Mouse (Mus musculus): ENCODE data around the gene Ndufaf3. TPM values are rescaled to one million over a fixed set of nuclear protein-coding genes. Genes with fewer than 3 reads are reported as not detected.
"Not testable (repeated sequence)": the region's sequence is repeated elsewhere in the genome, so short reads cannot be mapped to it uniquely, and the experiment has no call there.

Ndufaf3 gene
- 67.7 and 69.2 TPM in 2 replicates for polyA plus RNA-seq (2015; fragmentation: Nextera tagmentation; extraction: Ambion mirVana)

- H3K36me3 ChIP-seq (ENCODE audit: insufficient read depth, low read length), result peaks cover 19% of the 10 kb centered on the region
- DNase-seq (ENCODE audit: low spot score) (peak; percentile 98), ATAC-seq (replicated peaks; ENCODE audit: low FRiP score, low read depth) (peak; percentile 81)
- H3K9ac ChIP-seq (ENCODE audit: low read depth, low read length), result peak within 1 kb of the TSS; percentile 83
- H3K27ac ChIP-seq, result peak within 1 kb of the TSS; percentile 97
- no peaks in the 10 kb centered on the region for H3K9me3 ChIP-seq (replicated peaks; ENCODE audit: low read length)
- peaks cover 14% of the 10 kb centered on the region for H3K4me1 ChIP-seq (replicated peaks; ENCODE audit: insufficient read depth, low read length)
- peak within 1 kb of the TSS; percentile 100 for H3K4me2 ChIP-seq (ENCODE audit: low read length)
- peak within 1 kb of the TSS; percentile 77 for H3K4me3 ChIP-seq (replicated peaks; ENCODE audit: low read depth, low read length)
- under 1% methylated on average over 73 of the region's 73 CpGs for WGBS
- peak; percentile 87 for TF ChIP-seq CTCF (IDR thresholded peaks at IDR 0.05; ENCODE audit: low read depth)
- no peaks in the 10 kb centered on the region for H3K27me3 ChIP-seq (ENCODE audit: insufficient read depth, low read length)
These were observed at the start of gene Ndufaf3 for GRCm38 (mm10) chr9:108566815-108567776. TSS of gene Ndufaf3 (minus strand) at chr9:108567434.

GRCm38 (mm10) chr9:108611488-108611887 lies 44.3 kb upstream of the Ndufaf3 start:
- WGBS, result 81% methylated on average over 10 of the region's 10 CpGs
- Histone ChIP-seq H3K9me3 (replicated peaks; ENCODE audit: low read length) (no peaks in the 10 kb centered on the region), H3K4me2 (ENCODE audit: low read length) (no peak overlapping the region), H3K27me3 (ENCODE audit: insufficient read depth, low read length) (no peaks in the 10 kb centered on the region), H3K4me3 (replicated peaks; ENCODE audit: low read depth, low read length) (no peak overlapping the region), H3K4me1 (replicated peaks; ENCODE audit: insufficient read depth, low read length) (no peaks in the 10 kb centered on the region), H3K27ac (no peak overlapping the region), H3K9ac (ENCODE audit: low read depth, low read length) (no peak overlapping the region), H3K36me3 (ENCODE audit: insufficient read depth, low read length) (peaks cover 61% of the 10 kb centered on the region)
- DNase-seq (ENCODE audit: low spot score) (no peak), ATAC-seq (replicated peaks; ENCODE audit: low FRiP score, low read depth) (no peak)
- no peak for TF ChIP-seq CTCF (IDR thresholded peaks at IDR 0.05; ENCODE audit: low read depth)

- H3K27ac ChIP-seq, result no peak overlapping the region
- no peak overlapping the region for H3K4me2 ChIP-seq (ENCODE audit: low read length)
- TF ChIP-seq CTCF (IDR thresholded peaks at IDR 0.05; ENCODE audit: low read depth), result no peak
- no peaks in the 10 kb centered on the region for H3K9me3 ChIP-seq (replicated peaks; ENCODE audit: low read length)
- H3K4me3 ChIP-seq (replicated peaks; ENCODE audit: low read depth, low read length), result no peak overlapping the region
- ATAC-seq (replicated peaks; ENCODE audit: low FRiP score, low read depth) (no peak), DNase-seq (ENCODE audit: low spot score) (no peak)
- H3K27me3 ChIP-seq (ENCODE audit: insufficient read depth, low read length), result no peaks in the 10 kb centered on the region
- 87% methylated on average over 4 of the region's 4 CpGs for WGBS
- H3K9ac ChIP-seq (ENCODE audit: low read depth, low read length), result no peak overlapping the region
- H3K4me1 ChIP-seq (replicated peaks; ENCODE audit: insufficient read depth, low read length), result no peaks in the 10 kb centered on the region
- H3K36me3 ChIP-seq (ENCODE audit: insufficient read depth, low read length), result peaks cover 55% of the 10 kb centered on the region
These were observed 41.7 kb upstream of the Ndufaf3 start for GRCm38 (mm10) chr9:108608889-108609288.

GRCm38 (mm10) chr9:108607929-108608328 lies 40.7 kb upstream of the Ndufaf3 start:
- not testable (repeated sequence) for H3K4me3 ChIP-seq (replicated peaks; ENCODE audit: low read depth, low read length); DNase-seq (ENCODE audit: low spot score); H3K27me3 ChIP-seq (ENCODE audit: insufficient read depth, low read length); H3K4me2 ChIP-seq (ENCODE audit: low read length); H3K27ac ChIP-seq; H3K4me1 ChIP-seq (replicated peaks; ENCODE audit: insufficient read depth, low read length); H3K9ac ChIP-seq (ENCODE audit: low read depth, low read length); ATAC-seq (replicated peaks; ENCODE audit: low FRiP score, low read depth); H3K9me3 ChIP-seq (replicated peaks; ENCODE audit: low read length)
- WGBS, result 85% methylated on average over 5 of the region's 5 CpGs
- peaks cover 58% of the 10 kb centered on the region for H3K36me3 ChIP-seq (ENCODE audit: insufficient read depth, low read length)

GRCm38 (mm10) chr9:108601986-108602385 lies 34.8 kb upstream of the Ndufaf3 start:
- no peak for ATAC-seq (replicated peaks; ENCODE audit: low FRiP score, low read depth)
- 75% methylated on average over 4 of the region's 4 CpGs for WGBS
- no peak for DNase-seq (ENCODE audit: low spot score)
- no peak overlapping the region for H3K4me3 ChIP-seq (replicated peaks; ENCODE audit: low read depth, low read length)
- H3K27ac ChIP-seq, result no peak overlapping the region
- no peaks in the 10 kb centered on the region for H3K27me3 ChIP-seq (ENCODE audit: insufficient read depth, low read length)
- no peaks in the 10 kb centered on the region for H3K9me3 ChIP-seq (replicated peaks; ENCODE audit: low read length)
- no peak overlapping the region for H3K9ac ChIP-seq (ENCODE audit: low read depth, low read length)
- no peak overlapping the region for H3K4me2 ChIP-seq (ENCODE audit: low read length)
- peaks cover 22% of the 10 kb centered on the region for H3K36me3 ChIP-seq (ENCODE audit: insufficient read depth, low read length)
- TF ChIP-seq CTCF (IDR thresholded peaks at IDR 0.05; ENCODE audit: low read depth), result no peak
- 0 out of 2 replicates have a peak, but pooled peaks cover 4% of the 10 kb centered on the region for H3K4me1 ChIP-seq (replicated peaks; ENCODE audit: insufficient read depth, low read length)

GRCm38 (mm10) chr9:108600011-108600410 lies 32.8 kb upstream of the Ndufaf3 start:
- 34% methylated on average over 2 of the region's 2 CpGs for WGBS
- no peaks in the 10 kb centered on the region for H3K9me3 ChIP-seq (replicated peaks; ENCODE audit: low read length)
- DNase-seq (ENCODE audit: low spot score), result no peak
- no peak overlapping the region for H3K4me3 ChIP-seq (replicated peaks; ENCODE audit: low read depth, low read length)
- H3K9ac ChIP-seq (ENCODE audit: low read depth, low read length), result no peak overlapping the region
- no peak overlapping the region for H3K4me2 ChIP-seq (ENCODE audit: low read length)
- no peaks in the 10 kb centered on the region for H3K27me3 ChIP-seq (ENCODE audit: insufficient read depth, low read length)
- no peak overlapping the region for H3K27ac ChIP-seq
- TF ChIP-seq CTCF (IDR thresholded peaks at IDR 0.05; ENCODE audit: low read depth), result no peak
- peaks cover 16% of the 10 kb centered on the region; the same call in 1 of the 2 replicates for H3K36me3 ChIP-seq (ENCODE audit: insufficient read depth, low read length)
- peaks cover 10% of the 10 kb centered on the region; the same call in 1 of the 2 replicates for H3K4me1 ChIP-seq (replicated peaks; ENCODE audit: insufficient read depth, low read length)
- ATAC-seq (replicated peaks; ENCODE audit: low FRiP score, low read depth), result no peak

Data from kidney, postnatal 0 days (tissue).